Mouse (Mus musculus): ENCODE measurements around the gene Gtf3c6.

- TF ChIP-seq CTCF (IDR thresholded peaks at IDR 0.05; ENCODE audit: extremely low read depth, insufficient read depth, insufficient read length, insufficient replicate concordance) = no peak
- no peak for TF ChIP-seq POLR2A (IDR thresholded peaks at IDR 0.05; ENCODE audit: low read depth, low read length)
Observed at GRCm38 (mm10) chr10:40227660-40228303, 30.1 kb downstream of the Gtf3c6 start.

Data from spleen, adult 2 months (tissue).